Mouse (Mus musculus): Measurements from ENCODE around the gene Nt5m.

The Nt5m gene

DNA sequence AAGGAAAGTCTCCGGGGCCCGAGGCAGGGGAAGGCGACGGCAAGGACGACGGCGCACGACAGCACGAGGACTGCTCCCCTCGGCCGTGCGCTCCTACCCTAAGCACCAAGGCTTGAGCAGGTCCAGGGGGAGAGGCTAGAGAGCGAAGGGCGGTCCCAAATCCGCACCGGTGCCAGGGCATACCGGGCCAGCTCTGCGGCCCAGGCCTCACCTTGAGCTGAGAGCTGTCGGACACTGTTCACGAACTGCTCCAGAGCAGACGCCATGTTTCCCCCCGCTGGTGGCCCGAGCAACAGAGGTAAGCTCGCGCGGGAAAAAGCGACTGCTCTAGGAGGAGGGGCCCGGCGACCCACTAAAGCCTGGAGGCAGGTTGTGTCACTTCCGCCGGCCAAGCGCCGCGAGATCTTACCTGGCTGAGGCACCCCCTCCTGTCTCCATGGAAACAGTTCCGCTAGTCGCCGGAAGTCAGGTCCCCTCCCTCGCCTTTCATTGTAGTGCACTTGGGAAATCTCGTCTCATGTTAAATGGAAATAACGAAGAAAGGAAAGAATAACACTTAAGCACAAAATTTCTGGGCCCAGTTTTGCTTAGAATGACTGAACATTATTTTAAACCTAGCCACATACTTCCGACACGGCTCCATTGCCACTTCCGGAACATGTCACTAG, 346 bp downstream of the Nt5m start, which contains the start of gene Cops3:
Gene Cops3, minus strand, starts transcription at position 380 of the 668 bp plus-strand sequence.
- peak; percentile 95 for DNase-seq (ENCODE audit: low read depth, low spot score)

- DNase-seq (ENCODE audit: low read depth, low spot score): no peak
Measured at GRCm38 (mm10) chr11:59846311-59846710, 7.1 kb downstream of the Nt5m start.

DNA sequence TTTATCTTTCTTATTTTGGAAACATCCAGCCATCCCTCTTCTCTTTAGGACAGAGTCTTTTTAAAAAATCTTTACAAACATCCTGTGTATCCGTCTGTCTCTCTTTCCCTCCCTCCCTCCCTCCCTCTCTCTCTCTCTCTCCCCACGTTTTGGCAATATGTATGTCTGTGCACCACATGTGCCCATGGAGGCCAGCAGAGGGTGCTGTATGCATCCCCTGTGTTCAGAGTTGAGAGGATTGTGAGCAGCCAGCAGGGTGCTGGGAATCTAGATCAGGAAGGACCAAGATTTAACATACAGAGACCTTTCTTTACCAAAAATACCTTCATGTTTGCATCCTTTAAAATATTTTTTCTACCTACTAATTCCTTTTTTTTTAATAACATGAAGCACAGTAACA, 7.9 kb downstream of the Nt5m start:
- no peak for DNase-seq (ENCODE audit: low read depth, low spot score)

GRCm38 (mm10) chr11:59847891-59848884, 8.9 kb downstream of the Nt5m start:
- peak; percentile 28 for DNase-seq (ENCODE audit: low read depth, low spot score)

DNA sequence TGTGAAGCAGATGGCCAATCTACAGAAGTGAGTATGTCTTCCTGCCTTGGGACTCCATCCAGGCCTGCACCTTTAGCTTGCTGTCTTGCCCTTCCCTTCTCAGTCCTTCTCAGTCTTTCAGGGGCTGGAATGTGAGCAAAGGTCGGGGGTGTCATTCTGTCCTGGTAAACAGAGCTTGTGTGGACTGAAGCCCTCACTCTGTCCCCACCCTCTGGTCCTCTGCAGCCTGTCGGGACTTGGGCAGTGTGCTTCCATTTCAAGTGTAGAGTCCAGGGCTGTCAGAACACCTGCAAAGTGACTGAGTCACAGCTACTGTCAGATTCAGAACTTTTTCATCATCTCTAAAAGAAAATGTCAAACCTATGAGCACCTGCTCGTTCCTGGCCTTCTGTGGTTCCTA, 13.6 kb downstream of the Nt5m start:
- no peak for DNase-seq (ENCODE audit: low read depth, low spot score)

DNA sequence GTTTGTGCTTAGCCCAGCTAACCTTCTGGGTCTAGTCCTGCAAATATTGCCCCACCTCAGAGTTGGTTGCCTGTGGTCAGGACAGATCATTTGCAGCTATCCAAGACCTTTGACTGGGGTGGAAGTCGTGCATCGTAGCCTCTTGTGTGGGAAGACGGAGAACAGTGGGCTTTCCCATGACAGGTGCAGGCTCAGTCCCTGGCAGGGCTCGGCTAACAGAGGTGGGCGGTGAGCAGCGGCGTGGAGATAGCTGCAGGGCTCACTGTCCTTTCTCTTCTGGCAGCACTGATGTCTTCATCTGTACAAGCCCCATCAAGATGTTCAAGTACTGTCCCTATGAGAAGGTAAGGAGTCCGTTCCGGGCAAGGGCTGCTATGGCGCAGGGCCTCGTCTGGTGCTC, 21.2 kb downstream of the Nt5m start:
- DNase-seq (ENCODE audit: low read depth, low spot score): no peak

- no peak for DNase-seq (ENCODE audit: low read depth, low spot score)
Measured at GRCm38 (mm10) chr11:59864316-59864715, 25.1 kb downstream of the Nt5m start.

DNA sequence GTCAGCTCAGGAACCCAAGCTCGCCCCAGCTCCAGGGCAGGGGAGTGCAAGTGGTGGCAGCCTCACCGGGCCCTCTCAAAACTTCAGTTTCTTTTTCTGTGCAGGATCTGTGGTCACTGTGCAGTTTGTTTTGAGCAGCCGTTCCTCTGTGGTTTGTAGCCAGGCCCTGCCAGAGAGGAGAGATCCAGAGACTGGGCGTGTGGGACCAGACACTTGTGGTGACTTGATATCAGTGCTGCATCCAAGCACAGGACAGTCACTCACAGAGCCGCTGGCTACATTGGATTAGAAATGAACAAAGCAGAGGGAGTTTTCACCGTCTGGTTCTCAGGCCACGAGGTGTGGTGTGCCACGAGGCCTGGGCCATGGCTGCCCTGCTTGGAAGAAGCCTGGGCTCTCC, 32.9 kb downstream of the Nt5m start:
- no peak for DNase-seq (ENCODE audit: low read depth, low spot score)

DNA sequence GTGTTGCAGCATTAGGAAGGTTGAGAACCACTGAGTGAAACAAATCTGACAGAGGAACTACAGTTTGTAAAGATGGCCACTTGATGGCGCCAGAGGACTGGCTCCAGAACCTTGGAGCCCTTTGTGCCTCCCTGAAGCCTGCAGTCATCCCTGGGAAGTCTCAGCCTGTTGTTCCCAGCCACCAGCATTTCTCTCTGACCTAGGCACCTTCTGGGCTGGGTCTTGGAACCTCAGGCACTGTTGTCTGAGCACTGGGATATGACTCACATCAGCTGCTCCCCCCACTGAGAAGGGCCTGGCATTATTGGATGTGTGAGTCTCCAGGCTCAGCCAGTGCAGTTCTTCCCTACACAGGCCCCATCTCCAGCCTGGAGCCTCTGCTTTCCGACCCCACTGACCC, 40.8 kb downstream of the Nt5m start:
- DNase-seq (ENCODE audit: low read depth, low spot score): peak; percentile 61

DNA sequence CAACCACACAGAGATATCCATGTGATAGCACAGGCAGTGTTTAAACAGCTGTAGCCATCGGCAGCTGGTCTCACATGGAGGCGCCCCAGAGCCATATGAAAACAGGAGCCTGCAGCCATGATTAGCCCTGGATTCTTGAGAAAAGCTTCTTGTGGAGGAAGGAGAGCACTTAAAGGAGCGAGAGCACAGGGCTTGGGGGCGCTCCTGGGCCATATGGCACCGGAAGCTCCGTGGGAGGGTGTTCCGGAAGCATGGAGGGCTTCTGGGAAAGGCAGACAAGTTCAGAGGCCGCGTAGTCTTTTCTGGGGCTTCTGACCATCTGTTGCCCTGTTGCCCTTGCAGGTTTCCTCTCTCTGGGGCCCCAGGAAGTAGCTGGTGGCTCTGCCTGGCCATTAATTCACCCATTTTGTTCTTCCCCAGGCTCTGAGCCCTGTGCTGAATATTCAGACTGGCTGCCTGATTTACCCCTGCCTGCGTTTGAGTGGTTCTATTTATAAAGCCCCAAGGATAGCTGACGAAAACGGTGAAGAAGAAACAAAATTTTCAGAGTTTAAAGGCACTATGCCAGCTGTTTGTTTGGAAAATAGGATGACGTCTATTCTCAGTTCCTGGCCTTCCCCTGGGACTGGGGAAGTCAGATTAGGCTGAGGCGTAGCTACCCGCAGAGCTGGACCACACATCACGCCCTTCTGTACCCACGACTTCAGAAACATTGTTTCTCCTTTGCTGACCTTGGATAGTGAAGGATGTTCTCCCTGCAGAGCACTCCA, 46.2 kb downstream of the Nt5m start:
- DNase-seq (ENCODE audit: low read depth, low spot score): no peak

DNA sequence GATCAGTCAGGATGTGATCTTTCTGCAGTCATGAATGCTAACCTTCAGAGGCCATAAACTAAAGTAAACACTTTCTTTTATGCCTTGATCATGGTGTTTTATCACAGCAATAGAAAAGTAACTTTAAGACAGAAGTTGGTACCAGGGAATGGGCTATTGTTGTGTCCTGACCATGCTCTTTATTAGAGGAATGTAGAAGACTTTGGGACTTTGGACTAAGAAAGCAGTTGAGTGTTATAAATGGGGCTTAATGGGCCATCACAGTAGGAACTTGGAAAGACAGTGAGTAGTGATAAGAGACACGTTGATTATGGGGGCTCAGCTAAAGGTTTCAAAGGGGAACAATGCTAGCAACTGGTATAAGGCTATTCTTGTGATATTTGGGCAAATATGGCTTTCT, 47.7 kb downstream of the Nt5m start:
- no peak for DNase-seq (ENCODE audit: low read depth, low spot score)

GRCm38 (mm10) chr11:59888151-59888550, 48.9 kb downstream of the Nt5m start:
- no peak for DNase-seq (ENCODE audit: low read depth, low spot score)

DNA sequence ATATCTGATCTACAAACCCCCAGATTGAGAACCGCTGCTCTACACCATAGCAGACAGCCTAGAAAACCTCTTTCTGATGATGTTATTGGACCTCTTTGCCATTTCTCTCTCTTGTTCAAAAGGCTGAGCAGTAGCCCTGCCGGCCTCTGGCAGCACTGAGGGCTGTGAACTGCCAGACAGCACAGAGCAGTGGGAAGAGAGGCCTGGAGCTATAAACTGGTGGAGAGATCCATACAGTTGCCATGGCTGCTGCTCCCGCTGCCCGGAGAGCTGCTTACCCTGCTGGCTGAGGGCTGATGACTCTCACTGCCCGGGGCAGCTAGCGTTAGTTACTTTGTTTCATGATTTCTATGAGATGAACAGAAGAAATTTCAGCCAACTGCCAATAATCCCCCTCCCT, 52.6 kb downstream of the Nt5m start:
- no peak for DNase-seq (ENCODE audit: low read depth, low spot score)

- DNase-seq (ENCODE audit: low read depth, low spot score): no peak
Measured at GRCm38 (mm10) chr11:59893153-59893788, 54.0 kb downstream of the Nt5m start.

DNA sequence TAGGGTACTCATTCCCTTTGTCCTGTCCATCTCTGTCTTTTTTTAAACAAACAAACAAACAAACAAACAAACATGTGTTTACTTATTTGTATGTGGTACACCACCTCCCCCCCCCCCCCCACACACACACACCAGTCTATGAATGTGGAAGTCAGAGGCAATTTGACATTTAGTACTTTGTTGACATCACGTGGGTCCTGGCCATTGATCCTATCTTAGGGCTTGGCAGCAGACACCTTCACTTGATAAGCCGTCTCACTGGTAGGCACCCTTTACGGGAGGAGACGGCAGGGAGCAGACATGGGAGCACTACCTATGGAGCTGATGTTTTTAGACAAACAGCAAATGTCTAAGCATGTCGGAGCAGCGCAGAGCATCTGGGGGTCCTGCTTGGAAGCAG, 55.7 kb downstream of the Nt5m start:
- DNase-seq (ENCODE audit: low read depth, low spot score): no peak

DNA sequence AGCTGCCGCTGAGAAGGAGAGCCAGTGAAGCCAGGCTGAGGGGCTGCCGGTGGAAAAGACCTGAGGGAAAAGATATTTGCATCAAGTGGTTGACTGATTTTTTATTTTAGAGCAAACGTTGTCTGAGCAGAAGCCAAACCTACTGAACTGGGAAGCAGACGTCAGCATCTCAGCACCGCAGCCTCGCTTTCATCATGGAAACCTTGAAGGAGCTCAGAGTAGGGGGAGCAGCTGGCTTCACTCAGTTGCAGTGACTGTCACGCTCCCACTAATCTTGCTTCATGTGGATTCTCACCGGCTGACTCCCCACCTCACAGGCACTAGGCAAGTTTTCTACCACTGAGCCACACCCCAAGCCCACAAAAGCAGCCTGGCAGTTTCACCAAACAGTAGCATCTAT, 56.1 kb downstream of the Nt5m start:
- DNase-seq (ENCODE audit: low read depth, low spot score): no peak

DNA sequence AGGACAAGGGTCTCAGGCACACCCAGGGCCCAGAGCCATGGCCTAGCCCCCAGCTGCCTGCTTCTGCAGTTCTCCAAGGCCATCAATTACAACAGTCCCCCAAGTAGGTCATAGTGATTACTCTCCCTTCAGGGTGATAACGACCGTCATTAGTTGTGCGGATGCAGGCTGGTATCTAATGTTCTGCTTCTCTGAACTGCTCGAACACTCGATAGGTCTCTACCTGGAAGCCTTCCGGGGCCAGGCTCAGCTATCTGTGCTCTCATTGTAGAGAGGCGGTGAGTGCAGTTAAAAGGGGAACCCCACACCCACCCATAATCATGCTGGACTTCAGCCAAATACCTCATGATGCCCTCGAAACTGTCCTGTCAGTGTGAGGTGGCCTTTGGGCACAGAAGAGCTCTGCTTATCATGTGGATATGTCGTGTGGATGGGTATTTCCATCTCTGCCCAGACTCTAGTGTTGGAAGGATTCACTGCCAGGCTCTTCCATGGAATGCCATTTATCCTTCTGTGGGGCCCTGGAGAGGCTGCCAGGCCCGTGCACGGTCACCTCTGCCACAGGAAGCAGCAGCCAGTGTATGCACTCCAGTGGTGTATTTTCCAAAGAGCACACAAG, 58.8 kb downstream of the Nt5m start:
- DNase-seq (ENCODE audit: low read depth, low spot score): no peak

DNA sequence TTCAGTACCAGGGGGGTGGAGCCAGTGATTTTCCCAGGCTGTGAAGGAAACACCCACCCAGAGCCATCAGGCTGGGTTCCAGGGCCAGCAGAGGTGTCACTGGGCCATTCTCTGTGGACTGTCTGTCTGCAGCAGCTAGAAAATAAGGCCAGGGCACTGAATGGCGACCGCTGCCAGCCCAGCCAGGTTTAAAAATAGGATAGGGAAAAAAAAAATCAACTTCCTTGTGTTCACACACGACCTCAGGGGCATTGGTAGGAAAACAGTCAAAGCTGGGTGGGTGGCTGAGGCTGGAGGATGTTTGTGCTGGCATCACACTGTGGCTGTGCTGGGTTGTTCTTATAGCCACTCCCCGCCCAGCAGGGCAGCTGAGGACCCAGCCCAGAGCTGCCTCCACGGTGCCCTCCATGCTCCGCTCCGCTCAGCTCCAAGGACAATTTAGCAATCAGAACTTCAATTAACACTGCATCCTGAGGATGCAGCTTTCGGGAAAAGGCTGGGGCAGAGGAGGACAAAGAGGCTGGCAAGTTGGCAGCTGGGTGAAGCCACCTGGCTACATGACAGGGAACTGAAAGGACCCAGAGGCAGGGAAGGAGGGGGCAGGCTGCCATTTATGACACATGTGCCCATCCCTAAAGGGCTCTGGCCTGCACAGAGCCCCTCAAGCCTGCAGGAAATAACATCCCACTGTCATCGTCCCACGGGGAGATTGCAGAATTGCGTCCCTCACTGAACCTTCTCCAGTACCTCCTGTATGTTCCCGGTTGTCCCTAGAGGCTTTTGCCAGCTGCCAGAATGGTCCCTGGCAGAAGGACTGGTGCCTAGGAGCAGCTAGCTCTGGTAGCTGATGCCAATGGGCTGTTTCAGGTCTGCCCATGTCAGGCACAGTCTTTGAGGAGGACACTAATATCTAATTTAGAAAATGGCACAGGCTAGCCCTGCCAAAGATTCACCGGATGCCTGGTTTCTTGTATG, 60.8 kb downstream of the Nt5m start:
- DNase-seq (ENCODE audit: low read depth, low spot score): no peak

GRCm38 (mm10) chr11:59900995-59901394, 61.7 kb downstream of the Nt5m start:
- no peak for DNase-seq (ENCODE audit: low read depth, low spot score)
